Mouse (Mus musculus) heart, embryonic 15.5 days (tissue): ENCODE measurements around the gene Usp30. TPM values are rescaled to one million over a fixed set of nuclear protein-coding genes. Genes with fewer than 3 reads are reported as not detected.
A peak's percentile ranks its signal among the peaks of the same experiment; 100 is the strongest.

Experiments used
- ATAC-seq: fragments of 200-750 bp; cut with Nextera tagmentation; replicated peaks from 2 replicates; pipeline ENCODE4 v1.8.0; 2017; ENCODE audit warnings: low read depth, moderate TSS enrichment; ENCODE audit not compliant: insufficient number of reproducible peaks, insufficient read depth, low FRiP score
- H3K27ac ChIP-seq: fragments of 300-500 bp; sonication (generic); 2 replicates; pipeline ENCODE4 v1.5.1; 2015; ENCODE audit warnings: mild to moderate bottlenecking, inconsistent platforms
- H3K27me3 ChIP-seq: fragments of 300-500 bp; sonication (generic); 2 replicates; pipeline ENCODE4 v1.6.1; 2015; ENCODE audit warnings: inconsistent platforms
- H3K36me3 ChIP-seq: fragments of 300-500 bp; sonication (generic); 2 replicates; pipeline ENCODE4 v1.6.1; 2015; ENCODE audit warnings: mild to moderate bottlenecking, inconsistent platforms
- H3K4me1 ChIP-seq: fragments of 300-500 bp; sonication (generic); replicated peaks from 2 replicates; pipeline ENCODE4 v1.6.1; 2015; ENCODE audit warnings: inconsistent platforms
- H3K4me2 ChIP-seq: fragments of 300-500 bp; sonication (generic); 2 replicates; pipeline ENCODE4 v1.6.1; 2015; ENCODE audit warnings: inconsistent platforms, mild to moderate bottlenecking, moderate library complexity
- H3K4me3 ChIP-seq: fragments of 300-500 bp; sonication (generic); 2 replicates; pipeline ENCODE4 v1.5.1; 2015; ENCODE audit warnings: mild to moderate bottlenecking, inconsistent platforms
- H3K9ac ChIP-seq: fragments of 300-500 bp; sonication (generic); 2 replicates; pipeline ENCODE4 v1.6.1; 2015; ENCODE audit warnings: mild to moderate bottlenecking, inconsistent platforms
- H3K9me3 ChIP-seq: fragments of 300-500 bp; sonication (generic); replicated peaks from 2 replicates; pipeline ENCODE4 v1.6.1; 2016; ENCODE audit warnings: inconsistent platforms
- WGBS: fragments of 180-500 bp; shearing (Covaris S2); methylation state at CpG from one replicate; pipeline ENCODE4 v1.1.7; 2015; ENCODE audit warnings: mixed read lengths; 5-methylcytosine and 5-hydroxymethylcytosine counted together
- polyA plus RNA-seq: library from polyadenylated mRNA; unstranded; fragments of >200 nt; fragmentation: Nextera tagmentation; extraction: Ambion mirVana; gene quantifications from 2 replicates; pipeline ENCODE4 v1.2.1, GENCODE M21; 2015

Usp30 gene
- polyA plus RNA-seq, 1 experiment from 2014 or later = 7.8 TPM

- Histone ChIP-seq H3K27ac (no peak overlapping the region), H3K4me1 (peaks cover 12% of the 10 kb centered on the region), H3K4me3 (no peak overlapping the region), H3K4me2 (peak overlapping the region; percentile 11; the same call in 1 of the 2 replicates), H3K9ac (no peak overlapping the region), H3K36me3 (no peaks in the 10 kb centered on the region), H3K9me3 (no peaks in the 10 kb centered on the region), H3K27me3 (no peaks in the 10 kb centered on the region; the same call in 1 of the 2 replicates)
- 11% methylated on average over 15 of the region's 15 CpGs for WGBS
- no peak; the same call in 1 of the 2 replicates for ATAC-seq
These were observed 23.8 kb upstream of the Usp30 start for GRCm38 (mm10) chr5:114041327-114041930.

- H3K9me3 ChIP-seq = no peaks in the 10 kb centered on the region
- no peaks in the 10 kb centered on the region for H3K36me3 ChIP-seq
- 70% methylated on average over 4 of the region's 4 CpGs for WGBS
- ATAC-seq = no peak
- H3K27me3 ChIP-seq = no peaks in the 10 kb centered on the region; the same call in 1 of the 2 replicates
- no peak overlapping the region for H3K27ac ChIP-seq
- no peak overlapping the region for H3K4me2 ChIP-seq
- no peak overlapping the region for H3K9ac ChIP-seq
- H3K4me1 ChIP-seq = peaks cover 12% of the 10 kb centered on the region
- no peak overlapping the region for H3K4me3 ChIP-seq
These were observed 21.5 kb upstream of the Usp30 start for GRCm38 (mm10) chr5:114043800-114044199.

- H3K27me3 ChIP-seq = no peaks in the 10 kb centered on the region; the same call in 1 of the 2 replicates
- 69% methylated on average over 1 of the region's 1 CpGs for WGBS
- H3K36me3 ChIP-seq = no peaks in the 10 kb centered on the region
- H3K27ac ChIP-seq = no peak overlapping the region
- no peak overlapping the region for H3K4me2 ChIP-seq
- H3K4me1 ChIP-seq = peaks cover 12% of the 10 kb centered on the region
- no peak overlapping the region for H3K4me3 ChIP-seq
- no peaks in the 10 kb centered on the region for H3K9me3 ChIP-seq
- no peak overlapping the region for H3K9ac ChIP-seq
- no peak for ATAC-seq
These were observed 20.1 kb upstream of the Usp30 start for GRCm38 (mm10) chr5:114045134-114045533.

- 50% methylated on average over 3 of the region's 3 CpGs for WGBS
These were observed 19.1 kb upstream of the Usp30 start for GRCm38 (mm10) chr5:114046151-114046550.

GRCm38 (mm10) chr5:114046604-114047003 is 18.7 kb upstream of the Usp30 start:
- no peaks in the 10 kb centered on the region for H3K36me3 ChIP-seq
- H3K9ac ChIP-seq = no peak overlapping the region
- WGBS = 47% methylated on average over 3 of the region's 3 CpGs
- H3K4me1 ChIP-seq = no peaks in the 10 kb centered on the region
- no peak overlapping the region for H3K27ac ChIP-seq
- ATAC-seq = no peak
- no peak overlapping the region for H3K4me3 ChIP-seq
- peaks cover 4% of the 10 kb centered on the region; the same call in 1 of the 2 replicates for H3K27me3 ChIP-seq
- no peaks in the 10 kb centered on the region for H3K9me3 ChIP-seq
- no peak overlapping the region for H3K4me2 ChIP-seq

More at GRCm38 (mm10) chr5:114046151-114046550, 19.1 kb upstream of the Usp30 start:
- no peaks in the 10 kb centered on the region for H3K9me3 ChIP-seq
- no peak overlapping the region for H3K4me3 ChIP-seq
- H3K27ac ChIP-seq = no peak overlapping the region
- H3K4me2 ChIP-seq = no peak overlapping the region
- peaks cover 4% of the 10 kb centered on the region for H3K4me1 ChIP-seq
- no peak overlapping the region for H3K9ac ChIP-seq
- ATAC-seq = no peak
- no peaks in the 10 kb centered on the region for H3K36me3 ChIP-seq
- H3K27me3 ChIP-seq = peaks cover 4% of the 10 kb centered on the region; the same call in 1 of the 2 replicates

- 84% methylated on average over 5 of the region's 5 CpGs for WGBS
- H3K36me3 ChIP-seq = no peaks in the 10 kb centered on the region
- H3K4me3 ChIP-seq = no peak overlapping the region
- no peaks in the 10 kb centered on the region for H3K9me3 ChIP-seq
- peaks cover 1% of the 10 kb centered on the region for H3K4me1 ChIP-seq
- H3K27ac ChIP-seq = no peak overlapping the region
- no peak overlapping the region for H3K4me2 ChIP-seq
- H3K9ac ChIP-seq = no peak overlapping the region
- no peak for ATAC-seq
- peaks cover 4% of the 10 kb centered on the region; the same call in 1 of the 2 replicates for H3K27me3 ChIP-seq
These were observed 18.1 kb upstream of the Usp30 start for GRCm38 (mm10) chr5:114047182-114047581.

- Histone ChIP-seq H3K4me1 (peaks cover 4% of the 10 kb centered on the region), H3K27me3 (0 out of 2 replicates have a peak, but pooled peaks cover 4% of the 10 kb centered on the region), H3K9me3 (no peaks in the 10 kb centered on the region), H3K9ac (no peak overlapping the region), H3K4me3 (no peak overlapping the region), H3K36me3 (no peaks in the 10 kb centered on the region), H3K4me2 (no peak overlapping the region), H3K27ac (no peak overlapping the region)
- whole genome bisulfite sequencing = 52% methylated on average over 12 of the region's 12 CpGs
- no peak for ATAC-seq
These were observed 16.4 kb upstream of the Usp30 start for GRCm38 (mm10) chr5:114048731-114049308.

- Histone ChIP-seq H3K9ac (no peak overlapping the region), H3K36me3 (no peaks in the 10 kb centered on the region), H3K4me1 (peaks cover 4% of the 10 kb centered on the region), H3K27me3 (0 out of 2 replicates have a peak, but pooled peaks cover 4% of the 10 kb centered on the region), H3K4me2 (peak overlapping the region; percentile 48), H3K9me3 (no peaks in the 10 kb centered on the region), H3K27ac (peak overlapping the region; percentile 38), H3K4me3 (no peak overlapping the region)
- peak; percentile 65 for ATAC-seq
- WGBS = 19% methylated on average over 9 of the region's 9 CpGs
These were observed 13.0 kb upstream of the Usp30 start for GRCm38 (mm10) chr5:114052246-114052761.

GRCm38 (mm10) chr5:114057129-114057731 is 8.0 kb upstream of the Usp30 start:
- Histone ChIP-seq H3K27ac (no peak overlapping the region), H3K9me3 (no peaks in the 10 kb centered on the region), H3K36me3 (no peaks in the 10 kb centered on the region), H3K9ac (no peak overlapping the region), H3K4me2 (no peak overlapping the region), H3K4me1 (peaks cover 2% of the 10 kb centered on the region), H3K4me3 (no peak overlapping the region), H3K27me3 (no peaks in the 10 kb centered on the region)
- WGBS = 72% methylated on average over 9 of the region's 9 CpGs
- no peak for ATAC-seq

- Histone ChIP-seq H3K4me2 (no peak overlapping the region), H3K9me3 (no peaks in the 10 kb centered on the region), H3K27ac (no peak overlapping the region), H3K27me3 (no peaks in the 10 kb centered on the region), H3K4me1 (no peaks in the 10 kb centered on the region), H3K36me3 (no peaks in the 10 kb centered on the region), H3K9ac (no peak overlapping the region), H3K4me3 (no peak overlapping the region)
- ATAC-seq = no peak
- 41% methylated on average over 7 of the region's 7 CpGs for WGBS
These were observed 3.6 kb upstream of the Usp30 start for GRCm38 (mm10) chr5:114061675-114062074.

GRCm38 (mm10) chr5:114063958-114064357 is 1.3 kb upstream of the Usp30 start:
- 67% methylated on average over 4 of the region's 4 CpGs for WGBS
- Histone ChIP-seq H3K4me1 (no peaks in the 10 kb centered on the region), H3K36me3 (no peaks in the 10 kb centered on the region), H3K27ac (no peak overlapping the region), H3K4me3 (no peak overlapping the region), H3K27me3 (no peaks in the 10 kb centered on the region), H3K4me2 (no peak overlapping the region), H3K9me3 (no peaks in the 10 kb centered on the region), H3K9ac (no peak overlapping the region)
- no peak for ATAC-seq
